In genomic region chr8:4329000-4329399, GRCm38 (mm10) we compare ENCODE assay signal across 22 mouse cellular contexts. TPM values are rescaled to one million over a fixed set of nuclear protein-coding genes. Genes with fewer than 3 reads are reported as not detected.
DNase-seq lines count a peak whose midpoint lies in the region; ATAC-seq and TF ChIP-seq lines count a peak whose summit lies in the region.
"Had no signal": no experiment of that assay in that cellular context is flagged by ENCODE, and none has a peak within 500 bp of the region (broad histone marks: within the 10 kb centered on the region; RNA-seq: fewer than 3 reads in every experiment).

No protein-coding gene starts in this region.

- no peaks in the 10 kb centered on the region for H3K4me1 ChIP-seq in lung, embryonic 14.5 days (ENCODE audit: insufficient read depth)

- 78% methylated on average over 5 of the region's 5 CpGs for WGBS in lung, embryonic 14.5 days

- ATAC-seq in lung, embryonic 14.5 days (ENCODE audit: insufficient read depth) = no peak
- ATAC-seq: forebrain, embryonic 13.5 days; intestine, embryonic 15.5 days; midbrain, embryonic 15.5 days had no signal

- no peak overlapping the region for H3K4me3 ChIP-seq in lung, embryonic 14.5 days (ENCODE audit: low read depth, low read length)
- H3K4me3 ChIP-seq: forebrain, embryonic 13.5 days; heart, embryonic 15.5 days; hindbrain, embryonic 15.5 days; intestine, embryonic 15.5 days; midbrain, embryonic 15.5 days; myocyte; neural tube, embryonic 15.5 days had no signal

- intact Hi-C loops in gastrocnemius, postnatal 36 days (cut with DNase I) = loop anchor here (5.0 kb wide), 2 partner anchors 38 to 162 kb away; partner anchors contain the start of gene Evi5l

- H3K27me3 ChIP-seq in lung, embryonic 14.5 days (ENCODE audit: insufficient read depth, low read length) = no peaks in the 10 kb centered on the region
- H3K27me3 ChIP-seq: forebrain, embryonic 13.5 days; heart, embryonic 15.5 days; hindbrain, embryonic 15.5 days; intestine, embryonic 15.5 days; midbrain, embryonic 15.5 days; neural tube, embryonic 15.5 days had no signal

- DNase-seq in adrenal gland, postnatal 10 days = peak; percentile 25
- DNase-seq in adrenal gland, postnatal 4 days (ENCODE audit: low spot score in 2 of 2) = no peak
- DNase-seq in gastrocnemius, adult 18-20 months (ENCODE audit: low spot score) = peak; percentile 21
- DNase-seq in gastrocnemius, postnatal 36 days = no peak
- DNase-seq in lung, embryonic 14.5 days = peak; percentile 65
- DNase-seq in lung, postnatal 36 days = no peak
- peak; percentile 69 for DNase-seq in 3T3-L1 (ENCODE audit: low read depth, low spot score)
- DNase-seq in natural killer cell, adult 2 months (ENCODE audit: low spot score in 2 of 2) = no peak
- DNase-seq: heart, adult 18-20 months; heart, postnatal 4 days; kidney, adult 9 months; kidney, postnatal 36 days; thymus, postnatal 36 days had no signal

- no peaks in the 10 kb centered on the region for H3K9me3 ChIP-seq in lung, embryonic 14.5 days (ENCODE audit: low read depth, low read length)
- H3K9me3 ChIP-seq: forebrain, embryonic 13.5 days; G1E; heart, embryonic 15.5 days; hindbrain, embryonic 15.5 days; intestine, embryonic 15.5 days; midbrain, embryonic 15.5 days; neural tube, embryonic 15.5 days had no signal

- no peak overlapping the region for H3K4me2 ChIP-seq in lung, embryonic 14.5 days
- H3K4me2 ChIP-seq: forebrain, embryonic 13.5 days; heart, embryonic 15.5 days; hindbrain, embryonic 15.5 days; intestine, embryonic 15.5 days; midbrain, embryonic 15.5 days; neural tube, embryonic 15.5 days had no signal

- H3K27ac ChIP-seq in lung, embryonic 14.5 days (ENCODE audit: low read depth) = no peak overlapping the region
- H3K27ac ChIP-seq: forebrain, embryonic 13.5 days; heart, embryonic 15.5 days; hindbrain, embryonic 15.5 days; intestine, embryonic 15.5 days; liver, embryonic 14.5 days; midbrain, embryonic 15.5 days; neural tube, embryonic 15.5 days had no signal

- no peak overlapping the region for H3K9ac ChIP-seq in lung, embryonic 14.5 days
- H3K9ac ChIP-seq: forebrain, embryonic 13.5 days; heart, embryonic 15.5 days; hindbrain, embryonic 15.5 days; intestine, embryonic 15.5 days; liver, embryonic 14.5 days; midbrain, embryonic 15.5 days; neural tube, embryonic 15.5 days had no signal

- TF ChIP-seq CTCF in lung, embryonic 14.5 days (IDR thresholded peaks at IDR 0.05; ENCODE audit: low read depth) = no peak

- peaks cover 62% of the 10 kb centered on the region for H3K36me3 ChIP-seq in lung, embryonic 14.5 days (ENCODE audit: insufficient read depth)

RNA-seq across cellular contexts. Expression of gene Elavl1, which starts 3.8 kb away (rescaled TPM):
- total RNA-seq in adrenal gland, postnatal 10 days (2021) = 10 to 100 TPM; 77.7 to 83.9 TPM
- total RNA-seq in adrenal gland, postnatal 4 days (2021) = 10 to 100 TPM; 86.6 to 95.6 TPM
- total RNA-seq in gastrocnemius, adult 18-20 months (2021) = 10 to 100 TPM; 39.2 to 42.3 TPM
- 10 to 100 TPM; 39.5 to 39.7 TPM for total RNA-seq in gastrocnemius, postnatal 36 days (2021)
- polyA plus RNA-seq in lung, embryonic 14.5 days (2014; fragmentation: Nextera tagmentation; extraction: Ambion mirVana) = 307 and 319 TPM in 2 replicates

RNA-seq across cellular contexts. Expression of gene Ccl25, which starts 4.0 kb away (rescaled TPM):
- 10 to 100 TPM; 10.5 to 19.3 TPM for total RNA-seq in adrenal gland, postnatal 10 days (2021)
- total RNA-seq in adrenal gland, postnatal 4 days (2021) = 10 to 100 TPM; 22.7 to 26.9 TPM
- 1 to 10 TPM; 7.0 to 8.5 TPM for total RNA-seq in gastrocnemius, adult 18-20 months (2021)
- total RNA-seq in gastrocnemius, postnatal 36 days (2021) = 10 to 100 TPM; 16.0 to 16.6 TPM
- polyA plus RNA-seq in lung, embryonic 14.5 days (2014; fragmentation: Nextera tagmentation; extraction: Ambion mirVana) = 16.2 and 16.4 TPM in 2 replicates

RNA-seq across cellular contexts. Expression of gene Timm44, which starts 53.3 kb away (rescaled TPM):
- 100 to 1,000 TPM; 150 to 180 TPM for total RNA-seq in adrenal gland, postnatal 10 days (2021)
- 100 to 1,000 TPM; 128 to 140 TPM for total RNA-seq in adrenal gland, postnatal 4 days (2021)
- 10 to 100 TPM; 58.0 to 58.2 TPM for total RNA-seq in gastrocnemius, adult 18-20 months (2021)
- 10 to 100 TPM; 71.3 to 74.9 TPM for total RNA-seq in gastrocnemius, postnatal 36 days (2021)
- 74.9 and 77.0 TPM in 2 replicates for polyA plus RNA-seq in lung, embryonic 14.5 days (2014; fragmentation: Nextera tagmentation; extraction: Ambion mirVana)

Comparison
In these comparisons a context has a peak if more than half of its experiments do, and no peak if none do; other contexts are left out.
1. DNase-seq: peak in adrenal gland, postnatal 10 days (single experiment), gastrocnemius, adult 18-20 months (single experiment), lung, embryonic 14.5 days (single experiment) and 3T3-L1 (single experiment); none in adrenal gland, postnatal 4 days (0 of 2), gastrocnemius, postnatal 36 days (0 of 2), lung, postnatal 36 days (single experiment) and natural killer cell, adult 2 months (0 of 2).